Mouse (Mus musculus) c-Kit-positive CD71-negative TER-119-negative erythroid progenitor cells, embryonic 14.5 days (primary cell): Measurements from ENCODE around the gene Zfp296.

Experiments
- DNase-seq: peaks from one replicate; pipeline ENCODE4 v3.0.0-alpha.2; 2013; ENCODE audit warnings: low read depth

Zfp296 gene

DNA sequence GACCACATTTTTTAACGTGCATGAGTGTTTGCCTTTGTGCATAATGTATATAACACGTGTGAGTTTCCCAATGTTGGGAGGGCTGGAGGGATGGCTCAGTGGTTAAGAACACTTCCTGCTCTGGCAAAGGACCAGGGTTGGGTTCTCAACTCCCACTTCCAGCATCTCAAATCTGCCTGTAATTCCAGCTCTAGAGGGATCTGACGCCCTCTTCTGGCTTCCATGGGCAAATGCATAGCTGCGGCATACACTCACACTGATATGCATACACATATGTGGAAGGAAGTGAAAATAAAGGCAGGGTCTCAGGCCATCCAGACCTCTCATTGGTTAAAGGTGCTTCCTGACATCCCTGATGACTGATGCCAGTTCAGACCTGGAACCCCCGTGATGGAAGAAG, 30.2 kb downstream of the Zfp296 start:
- DNase-seq = no peak

DNA sequence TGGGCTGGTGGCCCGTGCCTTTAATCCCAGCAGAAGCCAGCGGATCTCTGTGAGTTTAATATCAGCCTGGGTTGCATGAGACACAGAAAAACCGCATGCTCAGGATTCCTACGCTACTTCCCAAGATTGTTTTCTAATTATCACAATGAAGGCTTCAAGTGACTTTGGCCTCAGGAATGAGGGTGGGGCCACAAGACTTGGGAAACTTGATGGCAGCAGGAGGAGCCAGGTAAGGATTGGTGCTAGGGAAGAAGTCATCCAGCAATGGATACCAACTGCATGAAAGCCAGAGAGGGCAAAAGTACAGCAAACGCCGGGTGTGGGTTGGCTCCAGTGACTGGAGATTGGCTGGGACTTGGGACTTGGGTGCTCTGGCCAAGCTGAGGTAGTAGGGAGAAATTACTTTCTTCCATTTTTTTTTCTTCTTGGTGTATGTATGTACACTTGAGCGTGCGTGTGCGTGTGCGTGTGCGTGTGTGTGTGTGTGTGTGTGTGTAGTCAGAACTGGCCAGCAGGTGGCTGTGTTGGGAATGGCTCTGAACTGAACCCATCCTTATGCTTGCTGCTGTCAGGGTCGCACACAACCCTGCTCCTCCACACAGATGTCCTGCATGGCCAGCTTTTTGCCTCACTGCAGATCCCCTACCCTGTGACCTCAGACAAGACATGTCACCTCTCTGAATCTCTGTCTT, 32.7 kb downstream of the Zfp296 start:
- DNase-seq = no peak

DNA sequence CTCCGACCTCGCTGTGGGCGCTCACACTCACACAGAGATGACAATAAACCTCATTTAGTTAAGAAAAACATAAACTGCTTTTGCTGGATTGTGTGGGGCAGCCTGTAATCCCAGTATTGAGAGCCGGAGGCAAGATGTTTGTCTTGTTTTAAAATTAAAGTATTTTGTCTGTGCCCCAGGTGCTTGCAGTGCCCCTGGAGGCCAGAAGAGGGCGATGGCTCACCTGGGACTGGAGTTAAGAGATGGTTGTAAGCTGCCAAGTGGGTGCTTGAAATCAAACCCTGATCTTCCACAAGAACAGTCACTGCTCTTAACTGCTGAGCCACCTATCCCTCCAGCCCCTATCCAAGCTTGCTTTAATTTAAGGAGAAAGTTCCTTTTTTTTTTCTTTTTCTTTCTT, 33.9 kb downstream of the Zfp296 start:
- DNase-seq = no peak

DNA sequence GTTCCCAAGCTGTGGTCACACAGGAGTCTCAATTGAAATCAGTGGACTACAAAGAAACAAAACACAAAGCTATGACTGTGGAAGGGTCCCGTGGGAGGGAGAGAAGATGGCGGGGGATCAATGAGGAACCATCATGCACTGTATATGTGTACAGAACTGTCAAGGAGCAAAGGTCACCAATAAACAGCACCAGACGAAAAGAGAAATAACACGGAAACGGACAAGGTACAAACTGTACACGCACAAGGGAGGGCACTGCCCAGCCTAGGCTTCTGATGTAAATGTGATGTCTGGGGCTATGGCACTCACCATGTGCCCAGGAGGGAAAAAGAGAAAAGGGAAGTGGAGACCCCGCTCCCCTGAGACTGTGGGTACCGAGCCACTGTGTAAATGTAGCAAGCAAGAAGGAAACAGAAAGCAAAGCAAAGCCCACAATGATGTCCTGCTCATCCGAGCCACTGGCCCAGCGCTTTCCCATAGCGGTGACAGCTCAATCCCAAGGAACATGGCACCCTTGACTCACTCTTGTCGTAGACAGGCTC, 38.0 kb downstream of the Zfp296 start:
- no peak for DNase-seq

DNA sequence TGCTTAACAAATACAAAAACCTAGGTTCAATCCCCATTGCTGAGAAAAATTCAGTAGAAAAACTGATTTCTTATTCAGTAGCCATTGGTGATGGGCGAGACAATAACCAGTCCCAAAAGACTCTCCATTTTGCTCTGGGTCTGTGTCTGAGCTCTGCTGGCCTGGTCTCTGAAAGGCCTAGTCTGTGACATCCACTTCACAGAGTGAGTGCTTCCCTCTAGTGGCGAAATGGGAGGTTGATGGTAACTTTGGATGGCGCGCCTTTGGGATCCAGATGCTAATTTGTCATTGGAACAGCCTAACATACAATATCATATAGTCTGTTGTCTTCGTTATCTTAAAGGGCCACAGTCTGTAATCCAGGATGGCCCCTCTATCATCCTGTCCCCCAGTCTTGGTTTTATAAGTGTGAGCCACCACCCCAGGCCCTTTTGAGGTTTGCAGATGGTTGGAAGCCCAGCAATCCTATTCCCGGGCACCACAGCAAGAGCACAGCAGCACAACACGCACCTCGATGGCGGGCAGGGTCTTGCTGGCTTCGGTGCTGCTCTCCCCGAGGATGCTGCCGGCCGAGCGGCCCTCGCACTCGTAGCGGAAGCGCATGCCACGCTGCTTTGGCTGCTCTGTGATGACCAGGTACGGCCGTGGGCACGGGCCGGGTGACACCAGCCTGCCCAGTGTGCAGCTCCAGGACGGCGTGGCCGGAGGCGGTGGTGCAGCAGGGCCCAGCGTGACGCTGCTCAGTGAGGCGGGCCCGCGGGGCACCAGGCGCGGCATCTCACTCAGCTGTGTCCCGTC, 42.1 kb downstream of the Zfp296 start:
- peak; percentile 86 for DNase-seq

DNA sequence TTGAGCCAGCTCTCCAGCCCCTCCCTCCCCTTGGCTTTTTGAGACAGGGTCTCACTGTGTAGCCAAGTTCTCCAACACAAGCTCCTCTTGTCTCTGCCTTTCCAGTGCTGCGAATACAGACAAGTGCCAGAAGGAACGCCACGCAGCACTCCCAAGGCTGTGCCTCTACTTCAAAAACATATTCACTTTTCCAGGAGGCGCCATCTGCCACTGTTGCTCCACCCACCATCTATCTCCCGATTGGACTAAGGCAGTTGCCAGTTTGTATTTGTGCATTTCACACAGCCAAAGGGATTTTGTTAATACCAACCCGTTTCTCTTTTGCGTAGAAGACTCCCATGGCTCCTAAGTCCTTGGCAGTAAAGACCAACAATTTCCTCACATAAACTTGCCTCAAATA, 43.7 kb downstream of the Zfp296 start:
- no peak for DNase-seq

DNA sequence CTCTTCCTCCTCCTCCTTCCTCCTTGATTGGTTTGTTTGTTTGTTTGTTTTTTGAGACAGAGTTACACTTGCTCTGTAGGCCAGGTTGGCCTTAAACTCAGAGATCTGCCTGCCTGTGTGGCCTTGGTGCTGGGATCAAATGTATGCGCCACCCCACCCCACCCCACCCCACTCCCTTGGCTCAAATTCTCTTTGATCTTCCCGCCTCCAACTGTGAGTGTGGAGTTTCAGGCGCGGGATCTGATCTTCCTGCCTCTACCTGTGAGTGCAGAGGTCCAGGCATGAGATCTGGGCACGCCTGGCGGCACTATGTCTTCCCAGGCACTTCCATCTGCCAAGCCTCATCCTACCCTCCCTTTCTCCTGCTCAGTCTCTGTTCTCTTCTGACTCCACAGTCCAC, 45.2 kb downstream of the Zfp296 start:
- DNase-seq = no peak

DNA sequence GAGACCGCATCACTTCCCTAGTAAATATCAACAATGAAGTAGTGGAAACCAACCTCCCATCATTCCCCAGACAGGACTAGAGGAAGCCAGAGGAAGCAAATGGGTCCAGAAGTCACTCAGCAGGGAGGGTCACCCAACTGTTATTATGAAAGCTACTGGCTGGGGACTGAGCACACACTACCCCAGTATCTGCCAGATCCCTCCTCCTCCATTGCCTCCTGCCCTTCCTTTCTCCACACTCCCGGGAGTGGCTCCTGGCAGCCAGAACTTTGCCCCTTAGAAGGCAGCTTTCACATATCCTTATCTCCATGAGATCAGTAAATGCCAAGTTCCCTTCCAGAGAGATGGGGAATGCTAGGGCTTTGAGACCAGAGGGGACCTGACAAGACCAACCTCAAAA, 46.3 kb downstream of the Zfp296 start:
- no peak for DNase-seq

DNA sequence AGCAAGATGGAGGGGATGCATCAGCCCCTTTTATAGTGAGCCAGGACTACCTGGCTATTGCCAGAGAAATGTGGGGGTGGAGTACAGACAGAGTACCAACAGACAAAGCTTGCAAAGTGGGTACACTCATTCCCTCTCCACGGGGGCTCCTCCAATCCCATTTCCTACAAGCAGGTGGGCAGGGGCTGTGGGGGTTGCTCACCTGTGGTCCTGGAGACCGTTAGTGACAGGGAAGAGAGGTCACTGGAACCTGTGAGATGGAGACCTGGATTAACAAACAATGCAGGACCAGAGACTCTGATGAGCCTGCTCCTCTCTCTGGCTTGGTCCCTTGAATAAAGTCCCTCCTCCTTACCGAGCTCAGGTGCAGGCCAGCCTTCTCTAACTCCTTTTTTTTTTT, 50.6 kb downstream of the Zfp296 start:
- no peak for DNase-seq

DNA sequence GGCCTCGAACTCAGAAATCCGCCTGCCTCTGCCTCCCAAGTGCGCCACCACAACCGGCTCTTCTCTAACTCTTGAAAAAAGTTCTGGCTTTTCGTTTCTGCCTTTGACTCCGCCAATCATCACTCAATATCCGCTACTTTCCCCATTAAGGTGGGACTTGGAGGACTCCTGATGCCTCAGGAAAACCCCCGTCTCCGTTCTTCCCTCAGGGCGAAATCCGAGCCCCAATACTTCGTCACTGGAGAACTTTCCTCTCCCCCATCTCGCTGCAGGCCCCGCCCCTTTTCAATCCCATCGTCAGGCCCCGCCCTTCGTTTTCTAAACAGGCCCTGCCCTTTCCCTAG, 51.1 kb downstream of the Zfp296 start:
- no peak for DNase-seq

DNA sequence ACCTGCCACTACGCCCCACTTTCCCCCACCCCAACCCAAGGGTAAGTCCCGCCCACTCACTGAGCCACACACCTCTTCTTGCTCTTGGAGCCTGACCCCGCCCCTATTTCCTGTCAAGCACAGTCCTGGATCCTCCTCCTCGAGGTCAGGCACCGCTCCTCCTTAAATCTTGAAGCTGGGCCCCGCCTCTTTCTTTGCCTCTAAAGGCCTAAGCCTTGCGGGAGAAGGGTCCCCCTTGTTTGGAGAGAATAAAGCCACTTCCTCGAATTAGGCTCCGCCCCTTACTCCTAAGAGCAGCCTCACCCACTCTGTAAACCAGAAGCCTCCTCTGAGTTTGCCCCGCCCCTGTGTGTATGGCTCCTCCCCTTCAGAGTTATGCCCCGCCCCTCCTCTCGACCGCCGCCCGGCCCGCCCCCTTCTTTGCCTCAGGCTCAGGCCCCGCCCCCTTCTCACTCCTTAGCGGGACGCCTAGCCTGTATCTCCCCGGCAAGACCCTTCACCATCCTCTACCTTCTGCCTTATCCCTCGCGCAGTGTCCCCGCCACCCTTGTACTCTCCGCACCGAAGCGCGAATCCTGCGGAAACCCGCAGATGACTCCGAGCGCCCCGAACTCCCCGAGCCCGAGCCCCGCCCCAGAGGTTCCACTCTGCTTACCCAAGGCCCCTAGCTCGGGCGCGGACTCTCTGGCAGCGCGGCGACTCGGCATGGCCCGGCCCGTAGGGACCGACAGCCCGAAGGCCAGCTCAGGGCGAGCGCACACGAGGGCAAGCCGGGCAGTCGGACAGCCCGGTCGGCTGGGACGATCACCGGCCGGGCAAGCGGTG, 51.7 kb downstream of the Zfp296 start:
- DNase-seq = peak; percentile 98

DNA sequence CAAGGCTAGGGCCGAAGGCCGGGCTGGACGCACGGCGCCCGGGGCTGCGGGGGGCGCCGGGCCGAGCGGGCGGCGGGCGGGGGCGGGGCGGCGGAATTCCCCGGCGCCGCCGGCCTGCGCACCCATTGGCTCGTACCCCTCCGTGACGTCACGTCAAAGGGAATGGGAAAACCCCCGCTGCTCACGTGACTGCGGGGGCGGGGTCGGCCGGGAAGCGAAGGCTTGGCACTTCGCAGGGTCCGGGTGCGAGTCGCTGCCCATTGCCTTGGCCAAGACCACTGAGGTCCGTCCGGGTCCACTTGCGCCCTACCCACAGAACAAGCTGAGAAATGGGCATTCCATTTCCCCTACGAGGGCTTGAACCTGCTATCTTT, 52.3 kb downstream of the Zfp296 start, which contains the start of gene Relb:
Gene Relb (minus strand): TSS at position 78 of the 374 bp plus-strand sequence.
- DNase-seq = peak; percentile 87
